Mouse (Mus musculus) limb, embryonic 13.5 days (tissue): Measurements from ENCODE around the gene Zbtb18. TPM values are rescaled to one million over a fixed set of nuclear protein-coding genes. Genes with fewer than 3 reads are reported as not detected.

ENCODE experiments used
- ATAC-seq: fragments of 200-750 bp; cut with Nextera tagmentation; 2 replicates; pipeline ENCODE4 v1.8.0; 2017; ENCODE audit warnings: low read depth, moderate number of reproducible peaks, moderate TSS enrichment; ENCODE audit not compliant: low FRiP score
- H3K27ac ChIP-seq: fragments of 300-500 bp; sonication (generic); 2 replicates; pipeline ENCODE4 v1.5.1; 2015; ENCODE audit warnings: inconsistent platforms, mild to moderate bottlenecking, moderate library complexity
- H3K27me3 ChIP-seq: fragments of 300-500 bp; sonication (generic); 2 replicates; pipeline ENCODE4 v1.6.1; 2015; ENCODE audit warnings: mild to moderate bottlenecking, inconsistent platforms
- H3K36me3 ChIP-seq: fragments of 300-500 bp; sonication (generic); 2 replicates; pipeline ENCODE4 v1.6.1; 2015; ENCODE audit warnings: inconsistent platforms, mild to moderate bottlenecking, moderate library complexity
- H3K4me1 ChIP-seq: fragments of 300-500 bp; sonication (generic); 2 replicates; pipeline ENCODE4 v1.6.1; 2015; ENCODE audit warnings: inconsistent platforms
- H3K4me2 ChIP-seq: fragments of 300-500 bp; sonication (generic); replicated peaks from 2 replicates; pipeline ENCODE4 v1.6.1; 2015; ENCODE audit warnings: inconsistent platforms, mild to moderate bottlenecking, moderate library complexity
- H3K4me3 ChIP-seq: fragments of 300-500 bp; sonication (generic); 2 replicates; pipeline ENCODE4 v1.5.1; 2015; ENCODE audit warnings: moderate library complexity, mild to moderate bottlenecking, inconsistent platforms
- H3K9ac ChIP-seq: fragments of 300-500 bp; sonication (generic); 2 replicates; pipeline ENCODE4 v1.6.1; 2015; ENCODE audit warnings: mild to moderate bottlenecking, inconsistent platforms
- H3K9me3 ChIP-seq: fragments of 300-500 bp; sonication (generic); 2 replicates; pipeline ENCODE4 v1.6.1; 2016; ENCODE audit warnings: inconsistent platforms
- WGBS: fragments of 180-500 bp; shearing (Covaris S2); methylation state at CpG from one replicate; pipeline ENCODE4 v1.1.7; 2015; 5-methylcytosine and 5-hydroxymethylcytosine counted together
- polyA plus RNA-seq: library from polyadenylated mRNA; unstranded; fragments of >200 nt; fragmentation: Nextera tagmentation; extraction: Ambion mirVana; gene quantifications from 2 replicates; pipeline ENCODE4 v1.2.1, GENCODE M21; 2015

Zbtb18 gene
- polyA plus RNA-seq, 1 experiment from 2014 or later: 3.8 TPM

DNA sequence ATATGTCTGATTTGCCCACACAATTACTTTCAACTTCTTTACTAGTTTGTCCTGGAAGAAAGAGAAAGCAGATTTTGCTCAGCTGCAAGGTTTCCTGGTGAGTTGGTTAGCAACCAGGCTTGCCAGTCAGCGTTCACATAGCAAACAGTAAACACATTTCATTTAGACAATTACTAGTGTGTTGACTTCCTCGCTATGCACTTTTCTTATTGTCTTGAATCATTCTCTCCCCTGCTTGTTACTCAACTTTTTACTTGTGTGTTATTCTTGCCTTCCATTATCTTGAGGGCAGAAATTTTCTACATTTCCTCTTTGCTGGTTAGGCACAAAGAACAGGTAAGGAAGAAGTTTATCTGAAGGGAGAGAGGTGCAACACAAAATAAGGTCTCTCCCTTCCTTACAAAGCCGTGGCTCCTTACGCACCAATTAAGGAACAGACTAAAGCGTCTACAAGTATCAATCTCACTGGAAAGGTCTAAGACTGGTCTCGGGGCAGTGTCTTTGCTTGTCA is 1.1 kb upstream of the Zbtb18 start:
- no peak for ATAC-seq
- no peaks in the 10 kb centered on the region for H3K9me3 ChIP-seq
- peaks cover 27% of the 10 kb centered on the region for H3K4me1 ChIP-seq
- H3K4me2 ChIP-seq: peak overlapping the region; percentile 76
- H3K36me3 ChIP-seq: no peaks in the 10 kb centered on the region
- peak overlapping the region; percentile 91 for H3K27ac ChIP-seq
- peak overlapping the region; percentile 78 for H3K9ac ChIP-seq
- H3K4me3 ChIP-seq: peak overlapping the region; percentile 83
- H3K27me3 ChIP-seq: no peaks in the 10 kb centered on the region
- WGBS: 0% methylated on average over 6 of the region's 6 CpGs

DNA sequence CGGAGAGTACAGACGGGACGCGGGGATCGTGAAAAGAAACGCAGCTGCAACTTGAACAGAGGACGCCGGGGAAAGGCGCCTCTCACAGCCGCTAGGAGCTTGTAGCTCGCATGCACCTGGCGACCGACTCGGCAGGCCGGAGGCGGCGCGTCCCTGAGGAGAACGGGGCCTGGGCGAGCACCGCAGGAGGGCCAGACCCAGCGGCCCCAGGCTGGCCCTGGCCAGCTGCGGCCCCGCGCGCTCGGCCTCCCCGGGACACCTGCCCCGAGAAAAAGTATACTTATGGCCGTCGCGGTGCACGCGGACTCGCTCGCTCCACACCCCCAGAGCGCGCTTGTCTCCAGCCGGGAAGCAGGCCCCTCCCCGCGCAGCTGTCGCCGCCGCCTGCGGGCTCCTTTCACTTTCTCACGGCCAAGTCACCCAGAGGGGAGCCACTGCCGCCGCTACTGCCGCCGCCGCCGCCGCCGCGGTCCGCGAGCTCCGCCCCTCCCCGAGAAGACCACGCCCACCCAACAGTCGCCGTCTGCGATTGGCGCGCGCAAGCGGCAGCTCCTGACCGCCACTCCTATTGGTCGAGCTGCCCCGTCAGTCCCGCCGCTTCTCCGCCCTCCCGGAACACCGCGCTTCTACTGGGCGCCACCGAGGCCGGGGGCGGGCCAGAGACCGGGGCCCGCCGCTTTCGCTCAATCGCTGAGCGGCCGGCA is 507 bp upstream of the Zbtb18 start:
- peak; percentile 99 for ATAC-seq
- H3K4me1 ChIP-seq: peaks cover 33% of the 10 kb centered on the region
- H3K27me3 ChIP-seq: no peaks in the 10 kb centered on the region
- H3K9me3 ChIP-seq: no peaks in the 10 kb centered on the region
- peak overlapping the region; percentile 91 for H3K27ac ChIP-seq
- H3K9ac ChIP-seq: peak overlapping the region; percentile 78
- WGBS: under 1% methylated on average over 84 of the region's 87 CpGs
- peak overlapping the region; percentile 76 for H3K4me2 ChIP-seq
- H3K36me3 ChIP-seq: no peaks in the 10 kb centered on the region
- H3K4me3 ChIP-seq: peak overlapping the region; percentile 83

DNA sequence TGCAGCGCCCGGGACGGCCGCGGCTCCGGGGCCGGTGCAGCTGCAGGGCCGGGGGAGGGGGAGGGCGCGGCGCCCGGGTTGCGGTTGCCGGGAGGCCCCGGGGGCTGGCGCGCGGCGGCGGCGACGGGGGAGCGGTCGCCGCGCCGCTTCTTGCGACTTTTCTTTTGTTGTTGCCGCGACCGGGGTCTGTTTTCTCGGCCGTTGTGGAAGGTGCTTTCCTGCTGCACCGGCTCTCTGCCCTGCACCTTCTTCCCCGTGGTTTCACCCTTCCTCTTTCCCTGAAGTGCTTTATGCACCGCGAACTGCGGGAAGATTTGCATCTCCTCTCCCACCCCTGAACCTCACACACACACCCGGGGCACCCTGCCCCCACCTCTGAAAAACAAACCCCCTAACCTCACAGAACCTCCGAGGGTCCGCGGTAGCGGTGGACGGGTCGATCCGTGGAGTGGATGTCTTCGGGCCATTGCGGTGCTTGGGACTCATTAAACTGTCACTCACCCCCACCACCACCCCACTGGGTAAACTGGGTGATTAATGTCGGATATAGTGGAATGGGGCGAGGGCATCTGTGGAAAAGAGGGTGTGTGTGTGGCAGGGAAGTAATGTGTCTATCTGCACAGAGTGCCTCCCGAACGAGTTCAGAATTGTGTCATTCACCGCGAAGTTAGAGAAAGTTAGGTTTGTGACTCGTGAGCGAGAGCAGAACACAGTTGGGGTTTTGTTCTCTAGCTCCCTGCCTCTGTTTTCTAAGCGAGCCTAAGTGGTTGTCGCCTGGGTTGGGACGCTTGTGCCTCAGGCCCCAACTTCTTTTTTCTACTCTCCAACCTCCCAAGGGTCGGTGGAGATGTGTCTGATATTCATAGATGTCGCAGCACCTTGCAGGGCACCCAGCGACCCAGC is 921 bp downstream of the Zbtb18 start:
- Histone ChIP-seq H3K27ac (peak overlapping the region; percentile 91), H3K27me3 (no peaks in the 10 kb centered on the region), H3K4me3 (peak overlapping the region; percentile 83), H3K9ac (peak overlapping the region; percentile 89), H3K36me3 (peaks cover 11% of the 10 kb centered on the region), H3K4me1 (peaks cover 47% of the 10 kb centered on the region), H3K9me3 (no peaks in the 10 kb centered on the region), H3K4me2 (peak overlapping the region; percentile 90)
- no peak for ATAC-seq
- under 1% methylated on average over 53 of the region's 62 CpGs for WGBS

DNA sequence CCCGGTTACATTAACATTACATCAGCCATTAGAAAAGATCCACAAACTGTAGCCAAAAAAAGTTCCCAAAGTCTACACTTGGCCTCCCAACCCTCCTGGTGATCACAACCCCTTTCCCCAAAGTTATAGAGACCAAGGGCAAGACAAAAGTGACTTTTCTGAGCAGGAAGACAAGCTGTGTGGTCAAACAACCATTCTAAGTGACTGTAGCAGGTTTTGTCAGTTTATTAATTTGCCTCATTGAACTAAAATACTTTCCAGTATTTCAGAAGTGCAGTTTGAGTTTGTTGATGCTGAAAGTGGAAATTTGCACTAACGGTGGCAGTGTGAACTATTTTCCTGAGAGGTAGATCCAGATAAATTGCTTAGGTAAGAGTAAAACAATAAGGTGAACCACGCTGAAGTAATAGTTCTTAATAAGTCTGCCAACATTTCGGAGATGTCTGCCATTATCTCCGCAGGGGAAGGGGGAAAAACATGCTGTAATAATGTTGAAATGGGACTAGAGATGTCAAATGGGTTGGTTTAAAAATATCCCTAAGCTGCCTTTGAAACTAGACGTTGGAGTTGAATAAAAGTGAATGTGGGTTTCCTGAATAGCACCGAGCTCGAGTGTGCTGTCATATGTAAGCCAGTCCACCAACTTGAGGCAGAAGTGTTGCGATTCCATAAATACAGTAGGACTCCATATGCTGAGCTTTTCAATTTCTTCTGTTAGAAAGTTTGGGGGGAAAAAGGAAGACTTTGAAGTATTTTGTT is 1.8 kb downstream of the Zbtb18 start:
- Histone ChIP-seq H3K4me1 (peaks cover 50% of the 10 kb centered on the region), H3K27ac (no peak overlapping the region; the same call in 1 of the 2 replicates), H3K9me3 (no peaks in the 10 kb centered on the region), H3K9ac (peak overlapping the region; percentile 89), H3K4me2 (peak overlapping the region; percentile 90), H3K36me3 (peaks cover 17% of the 10 kb centered on the region), H3K4me3 (peak overlapping the region; percentile 83), H3K27me3 (no peaks in the 10 kb centered on the region)
- 38% methylated on average over 9 of the region's 9 CpGs for WGBS
- ATAC-seq: no peak

DNA sequence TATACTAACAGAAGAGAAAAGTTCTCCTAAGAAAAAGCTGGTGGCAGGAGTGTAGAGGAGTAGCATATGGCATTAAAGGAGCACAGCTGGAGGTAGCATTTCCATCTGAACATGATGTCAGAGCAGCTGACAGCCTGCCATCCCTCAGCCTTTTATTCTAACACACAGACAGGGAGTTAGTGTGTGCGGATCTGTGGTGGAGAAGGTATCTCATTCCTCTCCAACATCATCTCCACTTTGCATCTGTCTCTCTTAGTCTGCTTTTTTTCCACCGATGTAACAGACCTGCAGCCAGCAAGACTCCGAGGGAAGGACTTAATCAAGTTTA is 2.3 kb downstream of the Zbtb18 start:
- H3K4me2 ChIP-seq: peak overlapping the region; percentile 90
- H3K36me3 ChIP-seq: peaks cover 20% of the 10 kb centered on the region
- H3K27me3 ChIP-seq: no peaks in the 10 kb centered on the region
- H3K4me1 ChIP-seq: peaks cover 50% of the 10 kb centered on the region
- H3K9ac ChIP-seq: no peak overlapping the region
- no peaks in the 10 kb centered on the region for H3K9me3 ChIP-seq
- H3K4me3 ChIP-seq: peak overlapping the region; percentile 83
- H3K27ac ChIP-seq: no peak overlapping the region
- no peak for ATAC-seq
- 27% methylated on average over 3 of the region's 3 CpGs for WGBS

DNA sequence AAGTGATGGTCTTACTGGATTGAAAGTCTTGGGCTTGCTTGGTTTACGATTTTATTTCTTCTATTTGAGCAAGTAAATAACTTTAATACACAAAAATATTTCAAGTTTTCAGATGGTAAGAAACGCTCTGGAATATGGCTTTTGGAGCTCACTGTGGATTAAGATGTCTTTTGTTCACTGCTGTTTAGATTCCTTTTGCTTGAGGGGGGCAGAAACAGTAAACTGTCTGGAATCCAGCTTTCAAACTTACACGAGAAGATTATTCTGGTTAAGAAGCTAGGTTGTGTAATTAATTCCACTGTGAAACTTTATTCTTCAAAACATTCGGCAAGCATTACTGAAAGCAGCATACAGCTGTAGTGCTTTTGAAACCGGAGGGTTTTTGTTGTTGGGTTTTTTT is 2.8 kb downstream of the Zbtb18 start:
- peak overlapping the region; percentile 90 for H3K4me2 ChIP-seq
- no peak for ATAC-seq
- H3K9me3 ChIP-seq: no peaks in the 10 kb centered on the region
- H3K36me3 ChIP-seq: peaks cover 20% of the 10 kb centered on the region
- no peak overlapping the region for H3K9ac ChIP-seq
- H3K27ac ChIP-seq: no peak overlapping the region
- H3K4me1 ChIP-seq: peaks cover 50% of the 10 kb centered on the region
- H3K27me3 ChIP-seq: no peaks in the 10 kb centered on the region
- 45% methylated on average over 5 of the region's 5 CpGs for WGBS
- peak overlapping the region; percentile 8; the same call in 1 of the 2 replicates for H3K4me3 ChIP-seq

DNA sequence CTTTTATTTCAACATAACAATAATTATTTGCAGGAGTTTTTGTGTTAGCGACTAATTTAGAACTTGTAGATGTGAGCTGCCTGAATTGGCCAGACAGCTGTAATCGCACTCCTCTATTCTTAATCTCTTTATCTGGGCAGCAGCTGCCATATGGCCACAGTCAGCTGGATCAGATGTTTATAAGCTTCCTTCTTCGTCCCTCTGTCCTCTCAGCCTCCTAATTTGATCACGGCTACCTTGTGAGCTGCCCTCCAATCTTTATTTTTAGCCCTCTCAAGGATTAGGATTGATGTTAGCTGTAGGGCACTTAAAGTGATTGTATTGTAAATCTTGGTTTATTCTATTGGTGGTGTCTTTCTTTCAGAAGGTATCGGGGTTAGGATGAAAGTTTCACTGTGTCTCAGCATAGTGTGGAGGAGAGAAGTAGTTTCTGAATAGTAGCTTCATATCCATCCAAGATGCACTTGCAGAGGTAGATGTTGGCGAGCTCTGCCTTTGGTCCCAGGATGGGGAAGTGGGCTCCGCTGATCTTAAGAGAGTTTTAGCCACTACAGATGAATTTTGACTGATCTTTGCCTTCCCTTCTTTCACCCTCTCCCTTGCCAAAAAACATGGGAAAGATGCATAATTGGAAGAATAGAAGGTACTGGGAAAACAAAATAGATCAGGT is 3.4 kb downstream of the Zbtb18 start:
- peaks cover 50% of the 10 kb centered on the region for H3K4me1 ChIP-seq
- H3K4me3 ChIP-seq: peak overlapping the region; percentile 4; the same call in 1 of the 2 replicates
- no peak overlapping the region for H3K9ac ChIP-seq
- peaks cover 20% of the 10 kb centered on the region for H3K36me3 ChIP-seq
- 49% methylated on average over 7 of the region's 7 CpGs for WGBS
- peak overlapping the region; percentile 42 for H3K4me2 ChIP-seq
- no peak for ATAC-seq
- no peak overlapping the region for H3K27ac ChIP-seq
- H3K9me3 ChIP-seq: no peaks in the 10 kb centered on the region
- no peaks in the 10 kb centered on the region for H3K27me3 ChIP-seq

DNA sequence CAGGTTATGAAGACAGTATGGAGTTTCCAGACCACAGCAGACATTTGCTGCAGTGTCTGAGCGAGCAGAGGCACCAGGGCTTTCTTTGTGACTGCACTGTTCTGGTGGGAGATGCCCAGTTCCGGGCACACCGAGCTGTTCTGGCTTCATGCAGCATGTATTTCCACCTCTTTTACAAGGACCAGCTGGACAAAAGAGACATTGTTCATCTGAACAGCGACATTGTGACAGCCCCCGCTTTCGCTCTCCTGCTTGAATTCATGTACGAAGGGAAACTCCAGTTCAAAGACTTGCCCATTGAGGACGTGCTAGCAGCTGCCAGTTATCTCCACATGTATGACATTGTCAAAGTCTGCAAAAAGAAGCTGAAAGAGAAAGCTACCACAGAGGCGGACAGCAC is 4.9 kb downstream of the Zbtb18 start:
- H3K36me3 ChIP-seq: peaks cover 20% of the 10 kb centered on the region
- ATAC-seq: no peak
- WGBS: 44% methylated on average over 9 of the region's 9 CpGs
- peak overlapping the region; percentile 41 for H3K4me2 ChIP-seq
- H3K27ac ChIP-seq: peak overlapping the region; percentile 55; the same call in 1 of the 2 replicates
- H3K4me1 ChIP-seq: peaks cover 44% of the 10 kb centered on the region
- H3K9me3 ChIP-seq: no peaks in the 10 kb centered on the region
- 0 out of 2 replicates have a peak overlapping the region, but pooled peaks have one; percentile 2 for H3K9ac ChIP-seq
- no peaks in the 10 kb centered on the region for H3K27me3 ChIP-seq
- peak overlapping the region; percentile 8; the same call in 1 of the 2 replicates for H3K4me3 ChIP-seq

DNA sequence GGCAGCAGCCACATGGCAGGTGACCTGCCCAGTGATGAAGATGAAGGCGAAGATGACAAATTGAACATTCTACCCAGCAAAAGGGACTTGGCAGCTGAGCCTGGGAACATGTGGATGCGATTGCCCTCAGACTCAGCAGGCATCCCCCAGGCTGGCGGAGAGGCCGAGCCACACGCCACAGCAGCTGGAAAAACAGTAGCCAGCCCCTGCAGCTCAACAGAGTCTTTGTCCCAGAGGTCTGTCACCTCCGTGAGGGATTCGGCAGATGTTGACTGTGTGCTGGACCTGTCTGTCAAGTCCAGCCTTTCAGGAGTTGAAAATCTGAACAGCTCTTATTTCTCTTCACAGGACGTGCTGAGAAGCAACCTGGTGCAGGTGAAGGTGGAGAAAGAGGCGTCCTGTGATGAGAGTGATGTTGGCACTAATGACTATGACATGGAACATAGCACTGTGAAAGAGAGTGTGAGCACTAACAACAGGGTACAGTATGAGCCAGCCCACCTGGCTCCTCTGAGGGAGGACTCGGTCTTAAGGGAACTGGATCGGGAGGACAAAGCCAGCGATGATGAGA is 5.5 kb downstream of the Zbtb18 start:
- no peaks in the 10 kb centered on the region for H3K9me3 ChIP-seq
- 0 out of 2 replicates have a peak, but pooled peaks have one; percentile 17 for ATAC-seq
- peaks cover 20% of the 10 kb centered on the region for H3K36me3 ChIP-seq
- H3K4me1 ChIP-seq: peaks cover 44% of the 10 kb centered on the region
- peak overlapping the region; percentile 41 for H3K4me2 ChIP-seq
- H3K27me3 ChIP-seq: no peaks in the 10 kb centered on the region
- H3K27ac ChIP-seq: 0 out of 2 replicates have a peak overlapping the region, but pooled peaks have one; percentile 55
- WGBS: 52% methylated on average over 12 of the region's 12 CpGs
- H3K9ac ChIP-seq: 0 out of 2 replicates have a peak overlapping the region, but pooled peaks have one; percentile 2
- H3K4me3 ChIP-seq: no peak overlapping the region

DNA sequence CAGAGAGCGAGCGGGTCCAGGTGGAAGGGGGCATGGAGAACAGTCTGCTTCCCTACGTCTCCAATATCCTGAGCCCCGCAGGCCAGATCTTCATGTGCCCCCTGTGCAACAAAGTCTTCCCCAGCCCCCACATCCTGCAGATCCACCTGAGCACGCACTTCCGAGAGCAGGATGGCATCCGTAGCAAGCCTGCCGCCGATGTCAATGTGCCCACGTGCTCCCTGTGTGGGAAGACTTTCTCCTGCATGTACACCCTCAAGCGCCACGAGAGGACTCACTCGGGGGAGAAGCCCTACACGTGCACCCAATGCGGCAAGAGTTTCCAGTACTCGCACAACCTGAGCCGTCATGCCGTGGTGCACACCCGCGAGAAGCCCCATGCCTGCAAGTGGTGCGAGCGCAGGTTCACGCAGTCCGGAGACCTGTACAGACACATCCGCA is 6.0 kb downstream of the Zbtb18 start:
- Histone ChIP-seq H3K4me2 (no peak overlapping the region), H3K36me3 (peaks cover 20% of the 10 kb centered on the region), H3K27ac (no peak overlapping the region), H3K27me3 (no peaks in the 10 kb centered on the region), H3K9ac (no peak overlapping the region), H3K4me3 (no peak overlapping the region), H3K9me3 (no peaks in the 10 kb centered on the region), H3K4me1 (peaks cover 44% of the 10 kb centered on the region)
- 96% methylated on average over 25 of the region's 25 CpGs for WGBS
- ATAC-seq: no peak

DNA sequence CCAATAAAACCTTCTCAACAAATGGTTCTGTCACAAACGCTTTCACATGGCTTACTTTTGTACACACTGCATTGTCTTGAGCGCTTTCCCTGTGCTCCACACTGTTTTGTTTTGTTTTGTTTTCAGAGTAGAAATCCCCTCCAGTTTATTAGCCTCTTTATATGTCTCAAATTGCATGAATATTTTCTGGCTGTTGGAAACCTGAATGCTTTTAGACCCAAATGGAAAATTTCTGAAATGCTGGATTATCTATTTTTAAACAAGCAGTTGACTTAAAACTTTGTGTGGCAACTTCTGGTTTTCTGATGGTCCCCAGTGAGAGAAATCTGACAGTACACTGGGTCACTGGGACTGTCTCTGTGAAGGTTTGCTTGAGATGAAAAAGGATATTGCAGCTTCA is 6.8 kb downstream of the Zbtb18 start:
- no peaks in the 10 kb centered on the region for H3K27me3 ChIP-seq
- no peaks in the 10 kb centered on the region for H3K9me3 ChIP-seq
- WGBS: 73% methylated on average over 2 of the region's 2 CpGs
- peaks cover 20% of the 10 kb centered on the region for H3K36me3 ChIP-seq
- ATAC-seq: no peak
- H3K9ac ChIP-seq: no peak overlapping the region
- peaks cover 39% of the 10 kb centered on the region for H3K4me1 ChIP-seq
- H3K4me2 ChIP-seq: no peak overlapping the region
- no peak overlapping the region for H3K4me3 ChIP-seq
- no peak overlapping the region for H3K27ac ChIP-seq
